Mouse (Mus musculus) frontal cortex, adult 2 months (tissue): ENCODE measurements around the gene Gja4. TPM values are rescaled to one million over a fixed set of nuclear protein-coding genes. Genes with fewer than 3 reads are reported as not detected.

ENCODE experiments used
- DNase-seq, 2 experiments: peaks; one replicate each; pipeline ENCODE4 v3.0.0; 2022; ENCODE audit warnings: low spot score in 1 of 2; ENCODE audit errors: extremely low spot score in 1 of 2
- polyA plus RNA-seq: library from polyadenylated mRNA; depleted of rRNA; stranded (reverse); fragments of >200 nt; gene quantifications from 2 replicates; pipeline ENCODE4 v1.2.3, GENCODE M21; 2012

Gene Gja4
- polyA plus RNA-seq, 1 experiment: 7.5 TPM

- DNase-seq: peak; percentile 28 to 91
These were observed 10.9 kb upstream of the Gja4 start for GRCm38 (mm10) chr4:127324759-127325158.

GRCm38 (mm10) chr4:127324296-127324695, 10.5 kb upstream of the Gja4 start:
- DNase-seq: no peak

DNA sequence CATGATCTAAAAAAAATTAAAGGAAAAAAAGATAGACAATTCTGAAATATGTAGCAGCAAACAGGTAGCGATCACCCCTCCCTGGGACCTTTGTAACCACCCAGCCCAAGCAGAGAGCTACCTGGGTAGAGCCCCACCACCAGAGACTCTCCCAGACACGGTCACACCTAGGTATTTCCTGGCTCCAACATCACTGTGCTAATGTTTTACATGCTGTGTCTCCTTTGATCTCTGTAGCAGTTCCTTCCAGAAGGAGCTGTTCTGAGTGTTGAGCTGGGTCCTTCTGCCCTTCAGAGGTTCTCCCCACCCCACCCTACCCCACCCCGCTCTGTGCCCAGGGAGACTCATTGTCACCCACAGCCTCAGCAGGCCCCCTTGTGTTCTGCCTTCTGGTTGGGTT, 9.8 kb upstream of the Gja4 start:
- DNase-seq: no peak

DNA sequence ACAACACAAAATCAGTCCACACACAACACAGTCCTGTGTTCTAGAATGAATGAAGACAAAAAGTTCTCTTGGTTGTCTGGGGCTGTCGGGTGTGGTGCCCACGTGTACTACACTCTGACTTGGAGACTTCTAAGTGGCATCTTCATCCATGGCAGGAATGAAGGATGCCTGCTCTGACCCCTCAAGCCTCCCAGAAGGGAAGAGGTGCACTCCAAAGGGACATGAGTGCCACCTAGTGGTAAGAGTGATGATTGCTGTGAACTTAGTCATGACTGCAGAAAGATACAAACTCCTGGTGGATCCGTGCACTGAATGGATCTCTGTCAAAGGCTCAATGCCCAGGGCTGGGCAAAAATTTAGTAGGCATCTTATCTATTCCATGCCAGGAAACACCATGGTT, 5.8 kb upstream of the Gja4 start:
- peak; percentile 21 to 89 for DNase-seq

DNA sequence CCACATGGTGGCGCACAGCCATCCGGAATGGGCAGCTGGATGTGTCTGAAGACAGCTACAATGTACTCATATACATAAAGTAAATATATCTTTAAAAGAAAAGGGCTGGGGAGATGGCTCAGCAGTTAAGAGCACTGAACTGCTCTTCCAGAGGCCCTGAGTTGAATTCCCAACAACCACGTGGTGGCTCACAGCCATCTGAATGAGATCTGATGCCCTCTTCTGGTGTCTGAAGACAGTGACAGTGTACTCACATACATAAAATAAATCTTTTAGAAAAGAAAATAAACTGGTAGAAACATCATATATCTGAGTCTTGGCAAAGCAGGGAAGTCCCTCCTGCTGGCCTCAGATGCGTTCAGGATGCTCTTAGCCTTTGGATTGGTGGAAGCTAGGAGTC, 3.3 kb upstream of the Gja4 start:
- DNase-seq: peak in 1 of 2 experiments; percentile 53

DNA sequence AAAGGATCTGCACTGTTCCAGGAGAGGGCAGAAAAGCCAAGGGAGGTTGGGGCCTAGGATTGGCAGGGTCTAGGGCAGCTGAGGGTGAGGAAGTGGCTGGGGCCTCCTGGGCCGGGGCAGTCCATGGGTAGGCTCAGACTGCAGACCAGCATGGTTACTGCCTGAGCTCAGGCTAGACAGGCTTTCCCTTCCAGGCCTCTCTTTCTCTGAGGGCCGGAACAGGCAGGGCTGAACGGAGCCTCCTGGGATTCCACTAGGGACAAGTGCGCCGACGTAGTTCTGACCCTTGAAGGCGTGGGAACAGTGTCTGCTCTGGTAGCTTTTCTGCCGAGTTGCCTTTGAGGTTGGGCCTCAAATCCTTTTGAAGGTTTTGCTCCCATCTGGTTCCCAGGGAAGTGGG, 1.9 kb upstream of the Gja4 start:
- no peak for DNase-seq

- DNase-seq: peak in 1 of 2 experiments; percentile 15
These were observed 746 bp upstream of the Gja4 start for GRCm38 (mm10) chr4:127314585-127314984.

GRCm38 (mm10) chr4:127312349-127312748, 1.5 kb downstream of the Gja4 start:
- no peak for DNase-seq

DNA sequence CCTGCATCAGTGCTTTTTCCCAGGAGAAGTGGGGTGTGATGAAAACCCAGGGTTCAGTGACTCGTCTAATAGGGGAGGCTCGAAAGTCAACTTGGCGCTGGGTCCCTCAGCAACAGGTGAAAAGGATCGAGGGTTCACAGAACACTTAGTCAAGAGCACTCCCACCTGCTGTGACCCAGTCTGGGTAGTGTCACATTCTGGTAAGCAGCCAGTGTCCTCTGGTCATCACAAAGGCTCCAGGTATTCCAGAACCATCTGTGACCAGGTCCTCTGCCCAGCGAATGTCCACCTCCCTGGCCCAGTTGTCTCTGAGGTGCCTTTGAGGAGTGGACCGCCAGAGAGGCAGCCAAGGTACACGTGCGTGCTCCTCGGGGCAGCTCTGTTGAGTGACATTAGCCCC, 2.3 kb downstream of the Gja4 start:
- no peak for DNase-seq

- DNase-seq: no peak
These were observed 6.9 kb downstream of the Gja4 start for GRCm38 (mm10) chr4:127306915-127307314.

- DNase-seq: no peak
These were observed 10.0 kb downstream of the Gja4 start for GRCm38 (mm10) chr4:127303796-127304195.

- no peak for DNase-seq
These were observed 13.3 kb downstream of the Gja4 start for GRCm38 (mm10) chr4:127300503-127300902.

DNA sequence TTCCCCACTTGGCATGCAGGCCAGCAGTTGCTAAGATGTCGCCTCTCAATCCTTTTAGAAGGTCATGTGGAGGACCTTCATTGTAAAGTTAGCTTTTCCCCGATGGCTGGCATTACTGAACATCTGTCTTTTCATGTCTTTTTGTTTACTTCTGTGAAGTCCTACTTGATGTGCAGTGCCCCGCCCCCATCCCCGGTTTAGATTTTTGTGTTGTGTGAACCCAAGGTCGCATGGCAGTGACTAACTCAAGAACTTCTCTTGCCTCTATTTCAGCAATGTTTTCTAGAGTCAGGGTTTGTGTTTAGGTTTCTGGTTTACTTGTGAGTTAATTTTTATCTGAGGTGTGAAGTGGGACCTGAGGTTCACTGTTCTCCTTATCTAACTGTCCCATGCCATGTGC, 21.2 kb downstream of the Gja4 start:
- no peak for DNase-seq

DNA sequence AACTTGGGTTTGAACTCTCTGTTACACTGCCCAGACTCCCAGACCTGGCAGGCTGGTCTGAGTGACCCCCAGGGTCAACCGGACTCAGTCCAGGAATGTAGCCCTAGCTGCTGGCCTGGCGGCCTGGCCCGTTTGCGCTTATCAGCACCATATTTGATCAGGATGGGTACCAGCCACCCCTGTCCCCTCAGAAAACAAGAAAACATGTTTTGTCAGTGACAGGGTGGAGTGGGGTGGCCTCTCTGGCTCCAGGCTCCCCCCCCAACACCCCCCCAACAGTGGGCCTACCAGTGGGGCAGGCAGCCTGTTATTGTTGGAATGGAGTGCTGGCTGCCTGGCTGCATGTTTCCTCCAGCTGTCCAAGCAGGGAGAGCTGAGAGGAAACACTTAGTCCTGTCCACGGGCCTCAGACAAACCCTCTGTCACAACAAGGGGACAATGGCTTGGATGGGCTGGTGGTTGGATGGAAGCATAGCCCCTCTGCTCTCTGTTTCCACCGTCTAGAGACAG, 24.7 kb downstream of the Gja4 start:
- no peak for DNase-seq

DNA sequence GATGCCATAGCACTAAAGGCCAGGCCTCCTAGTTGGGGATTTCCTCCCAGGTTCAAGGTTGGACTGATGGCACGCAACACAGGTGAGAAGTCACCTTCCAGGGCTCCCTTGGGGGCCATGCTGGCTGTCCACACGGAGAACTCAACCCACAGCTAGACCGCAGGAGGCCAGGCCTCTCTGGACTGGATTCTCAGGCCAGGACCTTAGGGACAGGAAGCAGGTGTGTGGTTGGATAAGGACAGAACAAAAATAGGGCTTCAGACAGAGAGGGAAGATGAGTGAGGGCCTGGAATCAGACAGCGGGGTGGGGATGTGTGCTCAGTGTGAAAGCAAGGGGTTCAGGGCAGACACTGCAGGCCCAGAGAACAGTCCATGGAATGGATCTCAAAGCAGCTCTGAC, 26.9 kb downstream of the Gja4 start:
- DNase-seq: no peak

DNA sequence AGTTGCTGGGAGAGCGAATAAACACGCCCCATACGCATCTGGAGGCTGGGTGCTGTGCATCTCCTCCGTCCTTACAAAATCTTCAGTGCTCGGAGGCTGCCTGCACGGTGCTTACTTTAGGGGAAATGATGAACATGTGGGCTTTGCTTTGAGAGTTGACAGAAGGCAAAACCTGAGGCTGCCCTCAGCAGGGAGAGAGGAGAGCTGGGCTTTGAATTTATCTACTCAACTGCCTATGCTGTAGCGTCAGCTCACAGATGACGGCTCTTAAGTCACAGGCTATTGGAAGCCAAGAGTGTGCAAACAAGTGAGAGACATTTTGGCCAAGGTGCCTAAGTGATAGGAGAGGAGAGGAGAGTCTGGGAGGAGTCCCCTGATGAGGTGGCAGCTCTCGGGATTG, 34.6 kb downstream of the Gja4 start:
- DNase-seq: no peak

DNA sequence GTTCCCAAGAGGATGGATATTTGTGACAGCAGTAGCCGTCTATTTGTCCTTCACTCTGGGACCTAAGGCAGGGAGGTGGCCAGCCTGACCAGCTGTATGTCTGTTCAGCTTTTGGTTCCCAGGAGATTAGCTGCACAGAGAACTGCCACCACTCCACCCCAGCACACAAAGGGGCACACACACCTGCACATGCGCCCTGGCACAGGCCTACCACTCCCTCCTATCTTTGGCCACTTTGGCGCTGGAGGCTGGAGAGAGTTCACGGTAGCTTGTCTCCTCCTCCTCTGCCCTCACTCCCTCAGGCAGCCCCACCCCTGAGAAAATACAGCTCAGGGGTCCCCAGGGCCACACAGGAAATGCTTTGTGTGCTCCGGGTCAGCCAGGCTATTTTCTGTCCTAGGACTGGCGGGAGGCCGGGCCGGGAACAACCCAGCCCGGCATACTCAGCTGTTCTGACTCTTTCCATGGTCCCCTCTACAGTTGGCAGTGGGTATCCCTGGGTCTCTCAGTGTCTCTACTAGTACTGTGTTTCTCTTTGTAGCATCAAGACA, 35.3 kb downstream of the Gja4 start:
- DNase-seq: no peak

DNA sequence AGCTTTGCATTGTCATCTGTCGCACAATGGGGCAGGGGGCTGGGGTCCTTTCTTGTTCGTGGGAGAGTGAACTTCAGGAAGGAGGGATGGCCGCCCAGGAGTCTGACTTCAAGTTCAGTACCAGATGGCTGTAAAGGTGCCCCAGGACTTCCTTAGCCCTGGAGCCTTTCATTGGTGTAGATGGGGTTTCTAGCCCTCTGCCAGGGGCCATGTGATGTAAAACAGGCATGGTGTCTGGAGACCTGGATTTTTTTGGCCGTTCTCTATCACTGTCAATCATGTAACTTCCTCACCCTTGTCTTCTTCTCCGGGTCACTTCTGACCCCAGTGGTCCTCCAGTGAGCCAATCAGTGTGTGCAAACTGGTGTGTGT, 49.7 kb downstream of the Gja4 start:
- no peak for DNase-seq

DNA sequence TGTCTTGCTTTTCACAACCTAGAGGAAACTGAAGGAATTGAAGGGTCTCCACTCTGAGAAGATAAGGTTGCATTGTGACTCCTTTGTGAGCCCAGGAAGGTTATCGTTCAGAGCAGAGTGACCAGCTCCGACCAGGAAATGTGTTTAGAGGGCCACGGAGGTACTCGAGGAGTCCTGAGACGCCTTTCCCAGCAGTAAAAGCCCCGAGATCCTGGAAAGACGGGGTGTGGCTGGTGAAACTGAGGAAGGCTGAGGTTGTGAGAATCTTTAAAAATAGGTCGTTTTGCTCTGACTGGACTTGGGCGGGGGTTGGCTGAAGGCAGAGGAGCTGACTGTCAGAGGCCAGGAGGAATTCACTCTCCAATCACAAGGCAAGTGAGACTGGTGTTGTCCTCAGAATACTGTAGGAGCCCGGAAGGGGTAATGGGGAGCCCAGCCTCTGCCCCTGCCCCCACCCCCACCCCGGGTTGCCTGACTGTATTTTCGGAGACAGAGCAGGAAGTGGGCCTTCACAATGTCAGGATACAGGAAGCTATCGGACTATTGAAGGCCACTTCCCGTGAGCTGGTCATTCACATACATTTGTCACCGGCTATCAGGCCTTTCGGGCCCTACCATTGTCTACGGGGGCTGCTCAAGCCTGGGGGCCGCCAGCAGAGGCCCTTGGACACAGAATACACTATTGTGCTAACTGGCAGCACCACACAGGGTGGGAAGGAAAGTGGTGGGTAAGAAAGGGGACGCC, 50.2 kb downstream of the Gja4 start:
- no peak for DNase-seq

DNA sequence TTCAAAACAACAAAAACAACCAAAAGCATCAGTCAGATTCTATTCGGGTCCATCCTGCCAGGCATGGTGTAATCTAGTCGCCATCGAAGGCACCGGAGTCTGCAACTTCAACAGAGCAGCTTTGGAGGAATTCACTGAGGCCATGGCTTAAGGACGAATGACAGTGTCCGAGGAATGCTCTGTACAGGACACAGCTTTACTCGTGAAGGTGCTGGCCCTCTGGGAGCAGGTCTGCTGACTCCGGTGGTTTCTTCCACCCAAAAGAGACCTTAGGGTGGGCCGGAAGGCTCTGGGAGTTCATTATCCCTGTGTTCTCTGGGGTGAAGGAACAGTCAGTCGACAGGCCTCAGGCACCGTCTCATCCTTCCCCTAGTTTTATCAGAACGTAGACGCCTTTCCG, 52.2 kb downstream of the Gja4 start:
- no peak for DNase-seq
